Comparison of ENCODE assay signal across 14 mouse cellular contexts in the genomic region with DNA sequence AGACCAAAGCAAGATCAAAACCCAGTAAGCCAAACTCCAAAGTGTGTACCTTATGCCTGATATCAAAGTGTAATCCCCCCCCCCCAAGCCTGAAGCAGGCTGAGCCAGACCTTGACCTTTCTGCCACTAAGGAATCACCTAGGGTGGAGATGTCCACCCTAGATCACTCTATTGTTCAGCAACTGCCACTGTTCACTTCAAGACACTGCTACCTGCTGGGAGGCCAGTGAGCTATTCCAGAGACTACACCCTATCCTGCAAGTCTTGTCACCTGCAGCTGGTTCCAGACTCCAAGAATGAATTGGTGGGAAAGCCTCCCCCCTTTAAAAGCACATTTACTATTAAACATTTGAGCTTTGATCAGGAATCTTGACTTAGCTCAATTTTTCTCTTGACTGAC.
"Had no signal": no experiment of that assay in that cellular context is flagged by ENCODE, and none has a peak within 500 bp of the region (broad histone marks: within the 10 kb centered on the region; RNA-seq: fewer than 3 reads in every experiment).

No protein-coding gene starts in this region.

- DNase-seq: cerebellum, postnatal 10 days; cerebellum, postnatal 14 days; cerebellum, postnatal 25 days; cerebellum, postnatal 36 days; embryo, embryonic 11 days; forebrain, postnatal 0 days; gastrocnemius, adult 2 months; gastrocnemius, postnatal 10 days; gastrocnemius, postnatal 14 days; gastrocnemius, postnatal 25 days; gastrocnemius, postnatal 36 days; heart, adult 11 months; heart, adult 18-20 months; heart, adult 2 months had no signal
